Mouse (Mus musculus): ENCODE results near the gene Ehd1. TPM values are rescaled to one million over a fixed set of nuclear protein-coding genes. Genes with fewer than 3 reads are reported as not detected.

Gene Ehd1
- total RNA-seq, 1 experiment from 2014 or later, result 62.5 TPM

GRCm38 (mm10) chr19:6340524-6341452, 64.3 kb downstream of the Ehd1 start, which contains the start of gene Map4k2:
Gene Map4k2, plus strand, starts transcription at chr19:6341135.
- ATAC-seq (replicated peaks; ENCODE audit: insufficient number of reproducible peaks, low FRiP score, low TSS enrichment, poor library complexity, severe bottlenecking), result peak; percentile 15; the same call in 1 of the 2 replicates

- ATAC-seq (replicated peaks; ENCODE audit: insufficient number of reproducible peaks, low FRiP score, low TSS enrichment, poor library complexity, severe bottlenecking), result no peak
These were observed 65.0 kb downstream of the Ehd1 start for GRCm38 (mm10) chr19:6341453-6342077.

GRCm38 (mm10) chr19:6342276-6342933, 65.9 kb downstream of the Ehd1 start:
- no peak for ATAC-seq (replicated peaks; ENCODE audit: insufficient number of reproducible peaks, low FRiP score, low TSS enrichment, poor library complexity, severe bottlenecking)

- no peak for ATAC-seq (replicated peaks; ENCODE audit: insufficient number of reproducible peaks, low FRiP score, low TSS enrichment, poor library complexity, severe bottlenecking)
These were observed 66.8 kb downstream of the Ehd1 start for GRCm38 (mm10) chr19:6343066-6343925.

GRCm38 (mm10) chr19:6343996-6344395, 67.5 kb downstream of the Ehd1 start:
- no peak for ATAC-seq (replicated peaks; ENCODE audit: insufficient number of reproducible peaks, low FRiP score, low TSS enrichment, poor library complexity, severe bottlenecking)

GRCm38 (mm10) chr19:6346023-6346422, 69.5 kb downstream of the Ehd1 start:
- ATAC-seq (replicated peaks; ENCODE audit: insufficient number of reproducible peaks, low FRiP score, low TSS enrichment, poor library complexity, severe bottlenecking), result no peak

GRCm38 (mm10) chr19:6346661-6347060, 70.1 kb downstream of the Ehd1 start:
- ATAC-seq (replicated peaks; ENCODE audit: insufficient number of reproducible peaks, low FRiP score, low TSS enrichment, poor library complexity, severe bottlenecking), result no peak

- ATAC-seq (replicated peaks; ENCODE audit: insufficient number of reproducible peaks, low FRiP score, low TSS enrichment, poor library complexity, severe bottlenecking), result no peak
These were observed 71.1 kb downstream of the Ehd1 start for GRCm38 (mm10) chr19:6347615-6348014.

GRCm38 (mm10) chr19:6348717-6349116, 72.2 kb downstream of the Ehd1 start:
- no peak for ATAC-seq (replicated peaks; ENCODE audit: insufficient number of reproducible peaks, low FRiP score, low TSS enrichment, poor library complexity, severe bottlenecking)

GRCm38 (mm10) chr19:6349215-6349983, 72.9 kb downstream of the Ehd1 start:
- ATAC-seq (replicated peaks; ENCODE audit: insufficient number of reproducible peaks, low FRiP score, low TSS enrichment, poor library complexity, severe bottlenecking), result no peak

Other genes with a start within 250 kb of the Ehd1 start
- 7.7 to 16.8 TPM (median 11.2 TPM) in 3 replicates for gene Syvn1, start 230.1 kb upstream of the Ehd1 start, total RNA-seq (2017)
- 10.1 to 30.8 TPM (median 29.6 TPM) in 3 replicates for gene Mrpl49, start 218.9 kb upstream of the Ehd1 start, total RNA-seq (2017)
- 2,354 to 3,035 TPM (median 2,719 TPM) in 3 replicates for gene Fau, start 218.9 kb upstream of the Ehd1 start, total RNA-seq (2017)
- 4.8 to 9.3 TPM (median 8.4 TPM) in 3 replicates for gene Znhit2, start 215.5 kb upstream of the Ehd1 start, total RNA-seq (2017)
- 5.5 to 18.5 TPM (median 8.9 TPM) in 3 replicates for gene Tm7sf2, start 208.4 kb upstream of the Ehd1 start, total RNA-seq (2017)
- gene Vps51, start 199.5 kb upstream of the Ehd1 start, total RNA-seq (2017), result 61.1 to 80.8 TPM (median 75.6 TPM) in 3 replicates
- not detected in 3 replicates for gene Tmem262, start 196.7 kb upstream of the Ehd1 start, total RNA-seq (2017)
- gene Gm28374, start 194.5 kb upstream of the Ehd1 start, total RNA-seq (2017), result 0.43 TPM in 1 of 3 replicates, not detected in the others
- gene Zfpl1, start 191.8 kb upstream of the Ehd1 start, total RNA-seq (2017), result 29.3 to 49.8 TPM (median 34.6 TPM) in 3 replicates
- 0.49 to 0.76 TPM (median 0.75 TPM) in 3 replicates for gene Cdca5, start 191.7 kb upstream of the Ehd1 start, total RNA-seq (2017)
- 1.4 TPM in 1 of 3 replicates, not detected in the others for gene AC131692.1, start 182.3 kb upstream of the Ehd1 start, total RNA-seq (2017)
- 1.3 TPM in 1 of 3 replicates, not detected in the others for gene Naaladl1, start 170.9 kb upstream of the Ehd1 start, total RNA-seq (2017)
- gene Sac3d1, start 158.1 kb upstream of the Ehd1 start, total RNA-seq (2017), result 2.1 to 2.6 TPM (median 2.1 TPM) in 3 replicates
- gene Snx15, start 148.4 kb upstream of the Ehd1 start, total RNA-seq (2017), result 8.8 to 22.5 TPM (median 11.5 TPM) in 3 replicates
- gene Batf2, start 135.7 kb upstream of the Ehd1 start, total RNA-seq (2017), result 0.78 to 5.3 TPM (median 1.9 TPM) in 3 replicates
- 4.8 to 9.6 TPM (median 5.8 TPM) in 3 replicates for gene Arl2, start 135.2 kb upstream of the Ehd1 start, total RNA-seq (2017)
- gene Majin, start 92.3 kb upstream of the Ehd1 start, total RNA-seq (2017), result not detected in 3 replicates
- not detected in 3 replicates for gene Gpha2, start 50.3 kb upstream of the Ehd1 start, total RNA-seq (2017)
- gene Ppp2r5b, start 40.9 kb upstream of the Ehd1 start, total RNA-seq (2017), result 15.6 to 22.7 TPM (median 18.0 TPM) in 3 replicates
- gene Atg2a, start 35.1 kb upstream of the Ehd1 start, total RNA-seq (2017), result 32.7 to 41.0 TPM (median 33.2 TPM) in 3 replicates
- 1.9 to 4.3 TPM (median 2.2 TPM) in 3 replicates for gene Cdc42bpg, start 29.7 kb downstream of the Ehd1 start, total RNA-seq (2017)
- 14.1 to 22.5 TPM (median 17.8 TPM) in 3 replicates for gene Men1, start 58.3 kb downstream of the Ehd1 start, total RNA-seq (2017)
- gene Map4k2, start 64.4 kb downstream of the Ehd1 start, total RNA-seq (2017), result 119 to 200 TPM (median 169 TPM) in 3 replicates
- 222 to 393 TPM (median 317 TPM) in 3 replicates for gene Sf1, start 87.0 kb downstream of the Ehd1 start, total RNA-seq (2017)
- gene Pygm, start 107.7 kb downstream of the Ehd1 start, total RNA-seq (2017), result 4.5 to 17.7 TPM (median 7.7 TPM) in 3 replicates
- gene Rasgrp2, start 122.6 kb downstream of the Ehd1 start, total RNA-seq (2017), result 260 to 384 TPM (median 349 TPM) in 3 replicates
- gene Nrxn2, start 142.0 kb downstream of the Ehd1 start, total RNA-seq (2017), result not detected in 3 replicates